Mouse (Mus musculus) neural tube, embryonic 14.5 days (tissue): Measurements from ENCODE around the gene Aoc2. TPM values are rescaled to one million over a fixed set of nuclear protein-coding genes. Genes with fewer than 3 reads are reported as not detected.

Source experiments
- microRNA-seq: library from miRNA; unstranded; fragments of <30 nt; microRNA quantifications from one replicate; pipeline ENCODE4, GENCODE M21; 2016
- polyA plus RNA-seq: library from polyadenylated mRNA; unstranded; fragments of >200 nt; fragmentation: Nextera tagmentation; extraction: Ambion mirVana; gene quantifications from 2 replicates; pipeline ENCODE4 v1.2.1, GENCODE M21; 2014

Aoc2 gene
- polyA plus RNA-seq, 1 experiment from 2014 or later, result 1.7 TPM

Small RNA genes within 50 kb of the gene (microRNA-seq; reads per million reads assigned to microRNA genes)
- not detected for gene Gm25593

Other genes with a start within 250 kb of the Aoc2 start
- 0.35 TPM in 1 of 2 replicates, not detected in the other for gene Hsd17b1, start 246.7 kb upstream of the Aoc2 start, polyA plus RNA-seq
- 38.3 and 39.2 TPM in 2 replicates for gene Coasy, start 242.5 kb upstream of the Aoc2 start, polyA plus RNA-seq
- gene Mlx, start 237.8 kb upstream of the Aoc2 start, polyA plus RNA-seq, result 84.6 and 95.7 TPM in 2 replicates
- gene Psmc3ip, start 229.6 kb upstream of the Aoc2 start, polyA plus RNA-seq, result 17.0 and 19.0 TPM in 2 replicates
- gene Retreg3, start 205.2 kb upstream of the Aoc2 start, polyA plus RNA-seq, result 10.6 and 17.6 TPM in 2 replicates
- 63.3 and 63.7 TPM in 2 replicates for gene Tubg1, start 205.1 kb upstream of the Aoc2 start, polyA plus RNA-seq
- gene Tubg2, start 169.2 kb upstream of the Aoc2 start, polyA plus RNA-seq, result 48.5 and 62.6 TPM in 2 replicates
- 7.5 and 8.3 TPM in 2 replicates for gene Cntnap1, start 154.5 kb upstream of the Aoc2 start, polyA plus RNA-seq
- gene Plekhh3, start 153.7 kb upstream of the Aoc2 start, polyA plus RNA-seq, result 7.2 and 10.5 TPM in 2 replicates
- 0.12 and 0.30 TPM in 2 replicates for gene Ccr10, start 149.6 kb upstream of the Aoc2 start, polyA plus RNA-seq
- 28.4 and 30.7 TPM in 2 replicates for gene Ezh1, start 98.6 kb upstream of the Aoc2 start, polyA plus RNA-seq
- gene Ramp2, start 79.0 kb upstream of the Aoc2 start, polyA plus RNA-seq, result 63.1 and 103 TPM in 2 replicates
- 121 and 134 TPM in 2 replicates for gene Vps25, start 71.4 kb upstream of the Aoc2 start, polyA plus RNA-seq
- 4.2 and 5.9 TPM in 2 replicates for gene Wnk4, start 64.5 kb upstream of the Aoc2 start, polyA plus RNA-seq
- gene Cntd1, start 46.1 kb upstream of the Aoc2 start, polyA plus RNA-seq, result 0.75 and 0.86 TPM in 2 replicates
- 242 and 258 TPM in 2 replicates for gene Coa3, start 45.9 kb upstream of the Aoc2 start, polyA plus RNA-seq
- gene Becn1, start 22.8 kb upstream of the Aoc2 start, polyA plus RNA-seq, result 178 and 182 TPM in 2 replicates
- 73.3 and 88.3 TPM in 2 replicates for gene Psme3, start 8.8 kb upstream of the Aoc2 start, polyA plus RNA-seq
- 0.10 TPM in 1 of 2 replicates, not detected in the other for gene Aoc3, start 5.5 kb downstream of the Aoc2 start, polyA plus RNA-seq
- gene G6pc, start 42.5 kb downstream of the Aoc2 start, polyA plus RNA-seq, result not detected in 2 replicates
- 89.5 and 100 TPM in 2 replicates for gene Aarsd1, start 92.6 kb downstream of the Aoc2 start, polyA plus RNA-seq
- 8.1 and 8.9 TPM in 2 replicates for gene Gm27029, start 99.7 kb downstream of the Aoc2 start, polyA plus RNA-seq
- 20.4 and 24.1 TPM in 2 replicates for gene Rundc1, start 100.0 kb downstream of the Aoc2 start, polyA plus RNA-seq
- gene Ptges3l, start 100.3 kb downstream of the Aoc2 start, polyA plus RNA-seq, result 1.8 and 3.0 TPM in 2 replicates
- 257 and 271 TPM in 2 replicates for gene Rpl27, start 117.2 kb downstream of the Aoc2 start, polyA plus RNA-seq
- gene Ifi35, start 123.3 kb downstream of the Aoc2 start, polyA plus RNA-seq, result 1.4 and 2.0 TPM in 2 replicates
- 37.9 and 61.8 TPM in 2 replicates for gene Rnd2, start 139.9 kb downstream of the Aoc2 start, polyA plus RNA-seq
- 67.4 and 90.8 TPM in 2 replicates for gene Vat1, start 141.2 kb downstream of the Aoc2 start, polyA plus RNA-seq
- gene Brca1, start 226.9 kb downstream of the Aoc2 start, polyA plus RNA-seq, result 1.6 and 1.9 TPM in 2 replicates
- gene Nbr1, start 227.1 kb downstream of the Aoc2 start, polyA plus RNA-seq, result 85.8 and 111 TPM in 2 replicates